ENCODE assay signal across 13 mouse cellular contexts in genomic region chr10:94595705-94596104, GRCm38 (mm10).
A peak's percentile ranks its signal among the peaks of the same experiment; 100 is the strongest.
DNase-seq lines count a peak whose midpoint lies in the region; ATAC-seq lines count a peak whose summit lies in the region.
"Had no signal": no experiment of that assay in that cellular context is flagged by ENCODE, and none has a peak within 500 bp of the region (broad histone marks: within the 10 kb centered on the region; RNA-seq: fewer than 3 reads in every experiment).

No protein-coding gene starts in this region.

- no peaks in the 10 kb centered on the region for H3K9me3 ChIP-seq in forebrain, embryonic 15.5 days
- no peaks in the 10 kb centered on the region for H3K9me3 ChIP-seq in forebrain, embryonic 12.5 days
- no peaks in the 10 kb centered on the region for H3K9me3 ChIP-seq in lung, embryonic 16.5 days (ENCODE audit: control insufficient read depth, low read length)
- H3K9me3 ChIP-seq: kidney, embryonic 15.5 days; stomach, embryonic 15.5 days had no signal

- peak; percentile 85 for ATAC-seq in forebrain, embryonic 15.5 days (replicated peaks)
- ATAC-seq in forebrain, embryonic 12.5 days (ENCODE audit: low FRiP score), result no peak
- peak; percentile 74 for ATAC-seq in lung, embryonic 16.5 days (ENCODE audit: low read depth)

- H3K36me3 ChIP-seq in forebrain, embryonic 15.5 days, result no peaks in the 10 kb centered on the region
- no peaks in the 10 kb centered on the region for H3K36me3 ChIP-seq in forebrain, embryonic 12.5 days (replicated peaks)
- H3K36me3 ChIP-seq in lung, embryonic 16.5 days (ENCODE audit: control insufficient read depth, insufficient read depth, low read length), result no peaks in the 10 kb centered on the region
- H3K36me3 ChIP-seq: kidney, embryonic 15.5 days; stomach, embryonic 15.5 days had no signal

- 60% methylated on average over 9 of the region's 9 CpGs for WGBS in forebrain, embryonic 15.5 days
- WGBS in forebrain, embryonic 12.5 days, result 85% methylated on average over 9 of the region's 9 CpGs
- 68% methylated on average over 9 of the region's 9 CpGs for WGBS in lung, embryonic 16.5 days

- H3K27me3 ChIP-seq in forebrain, embryonic 15.5 days, result no peaks in the 10 kb centered on the region
- H3K27me3 ChIP-seq in forebrain, embryonic 12.5 days, result no peaks in the 10 kb centered on the region
- no peaks in the 10 kb centered on the region for H3K27me3 ChIP-seq in lung, embryonic 16.5 days (ENCODE audit: control insufficient read depth, insufficient read depth, low read depth, low read length)
- H3K27me3 ChIP-seq: kidney, embryonic 15.5 days; stomach, embryonic 15.5 days had no signal

- H3K27ac ChIP-seq in forebrain, embryonic 15.5 days (replicated peaks), result peak overlapping the region; percentile 50
- no peak overlapping the region for H3K27ac ChIP-seq in forebrain, embryonic 12.5 days
- H3K27ac ChIP-seq in lung, embryonic 16.5 days (ENCODE audit: low read length), result no peak overlapping the region
- H3K27ac ChIP-seq: kidney, embryonic 15.5 days; stomach, embryonic 15.5 days had no signal

- no peak for DNase-seq in lung, postnatal 25 days (ENCODE audit: low spot score)
- peak; percentile 25 to 37 for DNase-seq in layer of hippocampus, postnatal 36 days
- peak; percentile 66 to 70 for DNase-seq in right cerebral cortex, postnatal 36 days (ENCODE audit: low spot score in 2 of 2)
- no peak for DNase-seq in kidney, adult 11 months
- no peak for DNase-seq in natural killer cell, adult 2 months (ENCODE audit: low spot score in 2 of 2)
- DNase-seq: adrenal gland, adult 8-10 months; B cell, adult 2 months; cerebellum, adult 9-10 months had no signal

- H3K4me3 ChIP-seq in forebrain, embryonic 15.5 days, result no peak overlapping the region
- no peak overlapping the region for H3K4me3 ChIP-seq in forebrain, embryonic 12.5 days (replicated peaks)
- H3K4me3 ChIP-seq in lung, embryonic 16.5 days (ENCODE audit: low read length), result no peak overlapping the region
- H3K4me3 ChIP-seq: kidney, embryonic 15.5 days; stomach, embryonic 15.5 days had no signal

- H3K4me1 ChIP-seq in forebrain, embryonic 15.5 days, result peaks cover 10% of the 10 kb centered on the region; the same call in 1 of the 2 replicates
- H3K4me1 ChIP-seq in forebrain, embryonic 12.5 days, result no peaks in the 10 kb centered on the region
- no peaks in the 10 kb centered on the region for H3K4me1 ChIP-seq in lung, embryonic 16.5 days (replicated peaks; ENCODE audit: control insufficient read depth, insufficient read depth, low read length)
- H3K4me1 ChIP-seq: kidney, embryonic 15.5 days; stomach, embryonic 15.5 days had no signal

- no peak overlapping the region for H3K9ac ChIP-seq in forebrain, embryonic 15.5 days (replicated peaks)
- no peak overlapping the region for H3K9ac ChIP-seq in forebrain, embryonic 12.5 days
- H3K9ac ChIP-seq in lung, embryonic 16.5 days (ENCODE audit: low read length), result no peak overlapping the region
- H3K9ac ChIP-seq: kidney, embryonic 15.5 days; stomach, embryonic 15.5 days had no signal

- no peak overlapping the region for H3K4me2 ChIP-seq in forebrain, embryonic 15.5 days (replicated peaks)
- H3K4me2 ChIP-seq in forebrain, embryonic 12.5 days, result no peak overlapping the region
- no peak overlapping the region for H3K4me2 ChIP-seq in lung, embryonic 16.5 days (ENCODE audit: low read depth, low read length)
- H3K4me2 ChIP-seq: kidney, embryonic 15.5 days; stomach, embryonic 15.5 days had no signal

Comparison
In these comparisons a context has a peak if more than half of its experiments do, and no peak if none do; other contexts are left out.
1. DNase-seq: peak in layer of hippocampus, postnatal 36 days (2 of 2) and right cerebral cortex, postnatal 36 days (2 of 2); none in lung, postnatal 25 days (single experiment), kidney, adult 11 months (single experiment) and natural killer cell, adult 2 months (0 of 2).